Mouse (Mus musculus) right cerebral cortex, postnatal 4 days (tissue): ENCODE results near the gene Otulinl.

Experiments used
- DNase-seq: peaks from one replicate; pipeline ENCODE4 v3.0.0-alpha.2; 2022

Gene Otulinl

DNA sequence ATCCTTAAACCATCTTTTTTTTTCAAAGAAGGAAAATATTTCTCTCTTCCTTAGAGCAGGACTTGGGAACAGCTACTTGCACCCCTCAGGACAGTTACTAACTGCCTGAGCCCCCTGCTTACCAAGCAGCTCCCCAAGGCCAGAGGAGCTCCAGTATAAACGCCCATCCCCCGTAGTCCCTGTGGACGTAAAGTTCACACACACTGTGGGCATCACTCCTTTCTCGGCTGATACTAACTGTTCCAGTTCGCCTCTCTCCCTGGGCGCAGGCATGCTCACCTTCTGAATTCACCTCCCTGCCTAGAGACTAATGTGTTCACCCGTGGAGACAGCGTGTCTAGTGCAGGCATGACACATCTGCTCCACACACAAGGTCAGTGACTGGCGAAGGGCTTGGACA is 2.9 kb downstream of the Otulinl start:
- DNase-seq = no peak

DNA sequence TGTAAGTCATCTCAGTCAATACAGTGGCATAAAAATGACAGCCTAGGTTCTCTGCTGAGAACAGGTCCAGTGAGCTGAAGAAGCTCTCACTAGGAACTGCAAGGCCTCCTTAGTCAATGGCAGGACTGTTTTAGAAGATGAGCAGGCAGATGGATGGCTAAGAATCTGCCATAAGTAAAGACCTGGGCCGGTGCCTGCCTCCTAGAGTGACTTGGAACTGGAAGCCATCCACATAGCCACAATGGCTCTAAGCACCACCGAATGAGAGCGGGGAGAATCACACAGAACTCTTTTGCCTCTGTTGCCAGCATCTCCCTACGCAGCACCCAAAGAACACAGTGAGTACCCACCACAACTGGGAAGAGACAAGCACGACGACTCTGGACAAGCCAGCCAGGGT is 3.6 kb downstream of the Otulinl start:
- no peak for DNase-seq

DNA sequence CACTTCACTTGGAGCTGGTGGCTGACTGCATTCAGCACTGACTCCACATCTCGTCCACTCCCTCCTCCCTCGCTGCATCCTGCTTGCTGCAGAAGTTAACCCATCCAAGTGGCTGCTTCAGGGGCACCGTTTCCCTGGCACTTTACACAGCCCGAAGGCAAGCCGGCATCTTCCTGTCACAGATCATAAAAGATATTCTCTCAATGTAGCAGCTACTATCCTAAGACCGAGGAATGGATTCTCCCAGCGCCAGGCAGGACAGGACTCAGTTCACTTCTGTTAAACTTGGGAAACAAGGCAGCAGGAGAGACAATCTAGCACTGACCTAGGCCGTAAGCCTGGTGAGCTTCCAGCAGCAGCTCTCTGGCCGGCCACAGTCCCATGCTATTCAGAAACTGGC is 5.2 kb downstream of the Otulinl start:
- no peak for DNase-seq

DNA sequence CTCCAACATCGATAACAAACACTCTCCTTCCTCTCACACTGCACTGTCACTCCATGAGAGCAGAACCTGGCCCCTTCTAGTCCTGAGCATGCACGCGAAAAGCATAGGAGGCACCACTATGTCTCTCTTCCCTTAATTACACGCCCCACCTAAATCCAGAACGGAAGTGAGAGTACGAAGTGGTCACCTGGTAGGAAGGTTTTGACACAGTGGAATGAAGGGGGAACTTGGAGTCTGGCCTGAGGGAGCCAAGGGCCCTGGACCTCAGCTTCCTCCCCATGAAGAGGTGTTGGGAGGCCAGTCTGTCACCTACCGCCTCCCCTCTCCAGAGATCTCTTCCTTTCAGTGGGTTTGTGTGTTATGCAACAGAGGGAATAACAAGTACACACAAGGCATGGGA is 6.3 kb downstream of the Otulinl start:
- no peak for DNase-seq

DNA sequence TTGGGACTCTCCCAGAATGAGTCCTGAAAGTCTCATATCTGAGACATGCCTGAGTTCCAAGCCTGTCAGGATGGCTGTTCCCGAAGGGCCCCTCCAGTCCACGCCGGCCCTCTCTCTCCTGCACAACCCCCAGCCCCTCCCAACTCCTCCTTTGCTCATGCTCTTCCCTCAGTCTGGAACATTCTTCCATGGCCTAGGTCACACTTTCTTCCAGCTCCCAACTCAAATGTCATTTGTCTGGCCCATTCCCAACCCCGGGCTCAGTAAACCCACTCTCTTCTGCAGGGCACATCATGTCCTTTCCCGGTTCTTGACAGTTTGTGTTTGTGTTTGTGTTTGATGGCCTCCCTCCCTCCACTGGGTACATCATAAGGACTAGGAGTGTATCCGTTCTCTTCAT is 7.3 kb downstream of the Otulinl start:
- DNase-seq = no peak

DNA sequence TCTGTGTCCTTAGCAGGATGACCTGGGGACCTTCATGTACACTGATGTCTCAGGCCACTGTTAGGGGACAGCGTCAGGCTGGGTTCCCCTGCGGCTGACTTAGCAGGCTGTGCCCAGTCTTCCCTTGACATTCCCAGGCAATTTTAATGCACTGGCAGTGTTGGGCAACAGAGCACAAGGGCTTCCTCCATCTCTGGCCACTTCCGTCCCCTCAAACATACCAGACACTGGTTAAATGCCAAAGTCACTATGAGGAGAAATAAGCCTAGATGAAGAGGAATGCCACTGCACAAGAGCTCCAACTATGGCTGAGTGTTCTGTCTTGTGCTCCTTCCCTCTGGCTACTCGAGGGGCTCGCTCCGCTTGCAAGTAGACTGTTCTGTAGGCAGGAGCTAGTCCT is 8.2 kb downstream of the Otulinl start:
- DNase-seq = no peak

DNA sequence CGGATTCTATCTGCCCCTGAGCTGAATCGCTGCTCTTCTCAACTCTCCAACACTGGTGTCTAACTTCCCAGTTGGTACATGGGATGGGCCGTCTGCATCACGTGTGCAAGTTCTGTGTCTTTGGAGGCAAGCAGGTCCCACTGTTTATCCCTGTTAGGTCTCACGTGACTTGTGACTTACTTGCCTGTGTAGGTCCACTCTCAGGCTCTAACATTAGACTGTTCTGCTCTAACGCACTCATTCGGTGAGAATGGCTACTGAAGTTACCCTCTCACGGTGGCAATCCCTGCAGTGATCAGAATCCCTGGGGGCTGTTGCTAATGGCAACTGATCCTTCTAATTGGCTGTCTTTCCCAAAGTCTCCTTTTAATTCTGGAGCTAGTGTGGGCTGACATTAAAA is 9.1 kb downstream of the Otulinl start:
- DNase-seq = no peak

DNA sequence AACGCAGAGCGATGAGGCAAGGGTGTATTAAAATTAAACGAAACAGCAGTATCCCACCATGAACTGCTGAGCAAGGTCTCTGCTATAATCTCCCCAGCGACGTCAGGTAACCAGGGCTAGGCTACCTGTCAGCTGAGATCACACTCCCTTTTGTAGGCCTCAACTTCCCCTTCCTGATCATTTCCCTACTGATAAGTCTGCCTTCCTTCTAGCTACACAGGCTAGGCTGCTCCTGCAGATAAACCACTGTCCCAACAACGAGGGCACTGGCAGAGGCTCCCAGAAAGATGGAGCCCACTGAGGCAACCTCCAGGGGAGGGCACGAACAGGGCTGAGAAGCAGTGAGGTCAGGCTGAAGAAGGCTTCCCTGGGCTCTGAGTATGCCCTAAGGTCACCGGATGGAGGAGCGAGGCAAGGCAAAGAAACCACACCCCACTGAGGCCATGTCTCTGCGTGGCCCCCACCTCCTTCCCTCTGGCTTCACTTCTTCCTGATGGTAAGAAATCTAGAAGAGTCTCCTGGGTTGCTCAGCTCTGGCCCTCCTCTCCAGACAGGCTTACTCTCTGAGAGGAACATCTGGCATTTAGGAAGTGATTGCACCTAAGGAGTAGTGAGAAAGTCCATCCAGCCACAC is 9.7 kb downstream of the Otulinl start:
- no peak for DNase-seq

DNA sequence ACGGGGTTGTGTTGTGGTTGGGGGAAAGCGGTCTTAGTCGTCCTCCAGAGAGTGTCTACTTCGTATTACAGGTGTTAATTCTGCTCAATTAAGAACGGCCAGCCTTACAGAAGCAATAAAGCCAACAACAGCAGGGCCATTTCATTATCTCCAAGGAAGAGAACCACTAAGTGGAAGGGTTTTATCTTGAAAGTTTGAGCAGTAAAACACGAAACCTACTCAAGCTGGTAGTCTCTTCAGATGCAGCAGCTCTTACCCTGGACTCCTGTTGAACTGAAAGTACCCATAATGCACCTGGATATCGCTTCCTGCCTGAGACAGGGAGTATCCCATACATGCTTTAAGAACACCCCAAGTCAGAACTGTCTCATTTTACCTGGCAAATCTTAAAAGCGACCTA is 10.7 kb downstream of the Otulinl start:
- no peak for DNase-seq

DNA sequence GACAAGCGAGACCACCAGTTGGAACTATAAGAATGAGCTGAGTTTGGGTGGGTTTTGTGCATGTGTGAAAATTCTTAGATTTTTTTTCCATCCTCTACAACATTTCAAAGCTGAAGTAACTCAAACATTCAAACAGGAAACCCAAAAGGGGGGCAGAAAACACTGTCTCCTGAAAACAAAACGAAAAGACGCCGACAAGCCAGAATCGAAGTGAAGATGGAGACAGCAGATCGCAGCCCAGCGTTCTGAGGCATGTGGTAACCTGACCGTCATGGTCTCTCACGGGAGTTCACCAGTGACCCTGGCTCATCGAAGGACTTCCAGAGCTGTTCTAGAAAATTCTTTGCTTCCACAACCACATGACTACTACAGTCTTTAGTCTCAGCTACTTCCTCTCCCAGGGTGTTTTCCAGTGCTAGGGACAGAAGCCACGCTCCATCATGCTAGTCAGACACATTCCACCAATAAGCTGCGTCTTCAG is 11.4 kb downstream of the Otulinl start:
- DNase-seq = no peak

DNA sequence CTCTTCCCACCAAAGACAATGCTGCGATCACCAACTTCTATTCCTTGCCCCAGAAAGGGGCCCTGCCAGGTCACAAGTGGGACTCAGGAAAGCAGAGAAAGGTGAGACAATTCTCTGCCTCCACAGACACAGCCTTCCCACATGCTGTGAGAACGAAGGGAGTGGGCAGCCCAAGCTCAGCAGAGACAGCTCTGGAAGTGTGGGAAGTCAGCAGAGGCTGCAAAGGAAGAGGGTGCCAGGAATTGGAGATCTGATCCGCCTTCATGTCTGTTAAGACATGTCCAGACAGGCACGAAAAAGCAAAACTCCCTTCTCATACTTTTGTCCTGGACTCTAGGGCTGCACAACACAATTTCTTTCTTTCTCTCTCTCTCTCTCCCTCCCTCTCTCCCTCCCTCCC is 12.1 kb downstream of the Otulinl start:
- no peak for DNase-seq

DNA sequence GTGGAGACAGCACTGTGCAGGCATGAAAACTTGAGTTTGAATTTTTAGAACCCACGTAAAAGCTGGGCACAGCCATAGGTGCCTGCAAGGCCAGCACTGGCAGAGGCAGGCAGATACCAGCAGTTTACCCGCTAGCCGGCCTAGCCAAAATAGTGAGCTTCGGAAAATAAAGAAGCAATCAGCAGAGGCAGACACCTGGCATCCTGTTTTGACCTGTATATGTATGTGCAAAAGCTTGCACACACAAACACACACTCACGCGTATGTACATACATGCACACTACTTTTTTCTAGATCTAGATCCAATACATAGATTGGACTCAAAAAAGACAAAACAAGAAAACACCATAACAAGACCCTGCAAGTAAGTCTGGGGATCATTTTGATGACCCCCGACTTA is 12.8 kb downstream of the Otulinl start:
- DNase-seq = no peak

DNA sequence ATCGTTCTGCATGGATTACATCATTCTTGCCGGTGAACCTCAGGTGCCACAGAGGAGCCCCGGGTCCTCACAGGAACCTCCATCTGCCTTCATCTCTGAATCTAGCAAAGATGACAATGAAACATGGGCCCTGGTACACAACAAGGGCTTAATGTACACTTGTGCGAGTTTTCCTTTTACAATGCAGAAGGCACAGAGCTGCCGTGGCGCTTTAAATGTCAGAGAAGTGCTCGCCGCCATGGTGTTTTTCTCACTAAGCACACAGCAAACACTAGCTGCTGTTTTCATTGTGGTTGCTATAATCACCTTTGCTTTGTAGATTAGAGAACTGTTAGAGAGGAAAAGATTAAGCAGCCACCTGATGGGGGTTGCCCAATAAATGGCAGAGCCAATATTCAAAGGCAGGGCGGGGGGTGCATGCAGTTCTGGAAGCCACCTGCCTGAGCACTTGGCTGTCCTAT is 13.3 kb downstream of the Otulinl start:
- no peak for DNase-seq

DNA sequence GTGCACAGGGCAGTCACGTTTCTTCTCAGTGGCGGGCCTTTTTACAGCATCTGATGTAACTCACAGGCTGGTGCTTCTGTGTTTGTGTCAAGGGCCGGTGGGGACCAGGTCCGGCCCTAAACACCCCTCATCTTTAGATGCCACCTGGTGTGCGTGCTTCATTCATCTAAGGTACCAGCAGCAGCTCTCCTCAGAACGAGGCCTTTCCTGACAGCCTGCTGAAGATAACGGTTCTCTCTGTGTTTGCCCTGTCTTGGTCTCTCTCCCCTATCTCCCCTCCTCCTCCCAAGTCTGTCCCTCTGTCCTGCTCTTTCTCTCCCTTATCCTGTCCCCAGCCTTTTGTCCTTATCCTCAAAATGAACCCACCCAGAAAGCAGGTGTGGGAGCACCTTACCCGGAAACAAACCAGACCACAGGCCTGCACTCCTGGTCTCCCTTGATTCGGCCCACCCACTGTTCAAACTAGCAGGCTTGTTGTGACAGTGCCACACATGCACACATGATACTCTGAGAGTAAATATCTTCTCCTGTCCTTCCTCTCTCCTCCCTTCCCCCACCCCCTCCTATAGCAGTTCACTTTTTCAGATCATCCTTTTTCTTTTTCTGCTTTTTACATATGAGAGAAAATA is 14.4 kb downstream of the Otulinl start:
- DNase-seq = no peak

DNA sequence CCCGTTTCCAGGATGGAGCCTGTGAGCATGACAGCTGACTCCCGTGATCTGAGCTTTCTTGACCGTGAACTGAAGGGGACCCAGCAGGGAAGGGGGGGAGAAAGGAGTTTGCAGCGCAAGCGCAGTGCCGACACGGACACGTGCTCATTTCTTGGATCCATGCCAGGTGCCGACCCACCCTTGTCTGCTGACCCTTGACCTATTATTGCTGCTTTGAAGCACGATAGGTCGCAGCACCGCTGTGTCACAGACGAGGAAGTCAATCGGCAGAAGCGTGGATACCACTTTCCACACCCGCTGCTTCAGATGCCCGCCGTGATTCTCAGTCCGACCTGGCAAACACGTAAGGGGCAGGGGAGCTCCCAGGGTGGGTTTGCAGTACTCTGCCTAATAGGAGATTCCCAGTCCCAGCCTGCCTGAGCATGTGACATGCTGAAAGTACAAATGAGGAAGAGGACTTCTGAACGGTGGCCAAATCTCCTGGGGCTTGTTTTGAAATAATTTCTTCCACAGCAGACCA is 15.9 kb downstream of the Otulinl start:
- DNase-seq = peak; percentile 30

DNA sequence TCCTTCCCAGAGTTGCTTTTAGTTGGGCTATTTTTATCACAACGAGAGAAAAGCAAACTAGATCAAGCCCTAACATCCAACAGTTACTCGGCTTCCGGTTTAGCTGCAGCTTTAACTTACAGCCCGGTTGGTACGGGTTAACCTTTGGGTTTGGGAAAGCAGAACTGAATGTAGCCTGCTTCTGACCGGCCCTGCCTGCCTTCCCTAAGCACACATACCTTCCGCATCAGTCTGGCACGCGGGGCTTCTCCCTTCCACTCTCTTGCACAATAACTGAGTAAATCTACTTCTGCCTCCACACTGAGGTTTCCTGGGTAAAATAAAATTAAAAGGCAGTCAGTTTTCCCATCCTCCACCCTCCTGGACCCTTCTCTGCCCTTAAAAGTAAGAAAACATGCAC is 17.3 kb downstream of the Otulinl start:
- no peak for DNase-seq

DNA sequence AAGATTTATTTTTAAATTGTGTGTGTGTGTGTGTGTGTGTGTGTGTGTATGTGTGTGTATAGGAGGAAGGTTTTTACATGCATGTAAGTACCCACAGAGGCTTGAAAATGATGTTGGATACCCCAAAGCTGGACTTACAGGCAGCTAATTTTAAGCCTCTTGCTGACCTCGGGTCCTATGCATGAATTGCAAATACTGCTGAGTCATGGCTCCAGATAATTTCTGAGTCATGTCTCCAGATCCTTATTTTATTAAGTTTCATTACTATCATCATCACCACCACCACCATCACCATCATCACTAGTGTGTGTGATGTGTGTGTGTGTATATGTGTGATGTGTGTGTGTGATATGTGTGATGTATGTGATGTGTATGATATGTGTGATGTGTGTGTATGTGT is 18.7 kb downstream of the Otulinl start:
- no peak for DNase-seq

DNA sequence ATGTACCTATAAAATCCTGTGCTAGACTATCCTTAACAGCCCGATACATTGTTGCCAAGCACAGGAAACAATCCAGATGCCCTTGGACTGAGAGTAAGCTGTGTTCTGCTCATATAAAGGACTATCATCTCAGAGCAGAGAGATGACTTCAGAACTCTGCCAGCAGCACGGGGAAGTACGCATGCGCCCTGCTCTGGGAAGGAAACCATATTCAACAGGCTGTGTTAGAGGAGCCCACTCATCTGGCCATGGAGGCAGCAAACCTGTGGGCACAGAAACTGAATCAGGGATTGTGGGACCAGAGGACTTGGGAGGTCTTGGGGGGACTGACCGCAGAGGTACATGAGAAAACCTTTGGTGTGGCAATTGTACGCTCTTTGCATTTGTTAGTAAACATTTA is 19.7 kb downstream of the Otulinl start:
- no peak for DNase-seq

DNA sequence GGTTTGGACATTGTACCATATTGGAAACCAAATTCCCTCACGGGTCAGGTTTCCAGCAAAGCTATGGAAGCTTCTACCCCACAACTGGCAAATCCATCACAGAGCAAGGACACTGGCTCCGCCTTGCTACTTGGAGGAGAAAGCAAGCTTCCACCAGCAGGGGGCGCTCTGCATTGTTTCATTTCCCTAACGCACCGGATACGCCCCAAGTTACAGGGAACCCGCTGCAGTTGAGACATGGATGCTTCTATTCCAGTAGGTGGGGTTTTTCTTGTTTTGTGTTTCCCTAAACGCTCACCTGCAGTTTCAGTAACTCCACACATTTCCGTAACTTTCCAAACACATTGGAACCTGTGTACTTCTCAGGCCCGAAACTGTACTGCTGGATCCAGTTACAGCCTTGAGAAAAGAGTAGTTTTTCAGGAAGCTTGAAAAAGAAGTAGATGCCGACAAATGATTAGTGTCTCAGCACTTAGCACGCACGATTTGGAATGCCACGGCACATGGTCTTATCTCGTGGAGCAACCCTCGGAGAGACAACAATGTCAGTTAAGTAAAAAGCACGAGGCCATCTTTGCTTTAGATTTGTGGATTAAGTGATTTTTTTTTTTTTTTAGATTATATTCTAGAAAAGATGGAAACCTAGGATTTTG is 21.7 kb downstream of the Otulinl start:
- DNase-seq = peak; percentile 95

DNA sequence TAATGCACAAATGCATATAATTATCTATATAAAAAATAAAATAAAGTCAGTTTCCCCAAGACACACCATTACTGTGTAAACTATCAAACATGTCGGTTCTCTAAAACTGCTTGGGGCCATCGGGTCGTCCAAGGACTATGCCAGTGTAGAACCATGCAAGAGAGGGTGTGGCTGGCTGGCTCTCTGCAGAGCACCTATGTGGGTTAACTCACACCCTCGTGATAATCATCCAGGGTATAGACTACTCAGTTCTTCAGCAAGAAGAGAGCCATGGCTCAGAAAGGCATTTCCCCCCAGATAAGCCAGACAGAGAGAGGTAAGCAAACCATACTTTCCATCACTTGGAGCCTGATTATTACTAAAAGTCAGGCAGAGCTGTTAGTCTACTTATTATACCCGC is 22.2 kb downstream of the Otulinl start:
- no peak for DNase-seq

DNA sequence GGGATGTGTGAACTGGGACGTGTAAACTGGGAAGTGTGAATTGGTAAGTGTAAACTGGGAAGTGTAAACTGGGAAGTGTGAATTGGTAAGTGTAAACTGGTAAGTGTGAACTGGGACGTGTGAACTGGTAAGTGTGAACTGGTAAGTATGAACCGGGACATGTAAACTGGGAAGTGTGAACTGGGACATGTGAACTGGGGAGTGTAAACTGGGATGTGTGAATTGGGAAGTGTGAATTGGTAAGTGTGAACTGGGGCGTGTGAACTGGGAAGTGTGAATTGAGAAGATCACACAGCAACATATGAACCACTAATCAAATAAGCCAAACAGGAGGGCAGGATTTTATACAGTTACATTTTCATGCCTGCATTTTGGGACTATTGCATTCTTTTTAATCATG is 23.0 kb downstream of the Otulinl start:
- DNase-seq = no peak

DNA sequence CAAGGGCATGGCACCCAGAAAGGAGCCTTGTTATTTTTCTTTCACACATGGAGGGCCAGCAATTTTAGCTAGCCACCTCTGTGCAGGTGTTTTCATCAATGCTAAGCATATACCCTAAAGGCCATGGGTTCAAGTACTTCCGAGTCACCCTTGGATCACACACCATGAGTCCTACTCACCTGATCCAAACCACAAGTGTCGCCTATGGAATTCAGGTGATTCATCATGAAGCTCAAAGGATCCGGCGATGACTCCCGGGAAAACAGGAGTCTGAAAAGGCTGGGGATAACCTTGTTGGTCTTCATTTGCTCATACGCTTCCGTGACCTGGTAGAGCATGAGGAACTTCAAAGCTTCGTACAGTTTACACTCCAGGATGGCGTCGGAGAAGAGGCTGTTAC is 23.5 kb downstream of the Otulinl start:
- no peak for DNase-seq

DNA sequence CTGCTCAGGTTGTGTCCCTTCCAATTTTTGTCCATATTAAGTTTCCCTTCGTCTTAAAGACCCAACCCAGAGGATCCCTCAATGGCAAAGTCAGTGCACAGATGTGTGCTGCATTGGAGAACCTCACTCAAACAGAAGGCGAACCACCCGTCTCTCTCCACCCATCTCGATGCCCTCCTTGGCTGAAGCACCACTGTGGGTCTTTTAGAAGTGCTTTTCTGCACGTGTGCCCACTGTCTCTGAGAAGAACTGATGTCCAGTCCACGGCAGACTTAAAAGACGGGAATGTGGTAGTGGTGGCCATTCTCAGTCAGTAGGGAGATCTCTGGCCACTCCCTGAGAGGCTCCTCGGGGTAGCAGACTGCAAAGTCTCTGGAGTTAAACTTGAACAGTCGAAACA is 24.8 kb downstream of the Otulinl start:
- DNase-seq = no peak

DNA sequence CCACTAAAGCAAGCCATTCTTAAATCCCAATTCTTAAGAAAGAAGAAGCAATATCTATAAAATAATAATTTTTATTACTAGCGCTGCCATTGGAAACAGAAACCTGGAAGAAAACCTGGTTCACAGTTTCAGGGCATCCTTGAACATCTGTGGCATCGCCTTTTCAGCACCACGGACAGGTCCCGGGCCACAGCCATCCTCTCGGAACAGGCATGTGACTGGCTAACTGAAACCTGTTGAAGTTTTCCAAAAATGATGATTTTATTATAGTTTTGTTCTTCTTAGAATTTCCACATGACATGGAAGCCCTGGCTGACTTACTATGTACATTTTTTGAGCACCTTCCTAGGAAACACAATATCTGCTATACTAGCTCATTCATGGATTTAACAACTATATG is 26.4 kb downstream of the Otulinl start:
- no peak for DNase-seq
